Mouse (Mus musculus): ENCODE data around the gene Per1. TPM values are rescaled to one million over a fixed set of nuclear protein-coding genes. Genes with fewer than 3 reads are reported as not detected.

Per1 gene
- polyA plus RNA-seq, 1 experiment from 2014 or later: 6.2 TPM

DNA sequence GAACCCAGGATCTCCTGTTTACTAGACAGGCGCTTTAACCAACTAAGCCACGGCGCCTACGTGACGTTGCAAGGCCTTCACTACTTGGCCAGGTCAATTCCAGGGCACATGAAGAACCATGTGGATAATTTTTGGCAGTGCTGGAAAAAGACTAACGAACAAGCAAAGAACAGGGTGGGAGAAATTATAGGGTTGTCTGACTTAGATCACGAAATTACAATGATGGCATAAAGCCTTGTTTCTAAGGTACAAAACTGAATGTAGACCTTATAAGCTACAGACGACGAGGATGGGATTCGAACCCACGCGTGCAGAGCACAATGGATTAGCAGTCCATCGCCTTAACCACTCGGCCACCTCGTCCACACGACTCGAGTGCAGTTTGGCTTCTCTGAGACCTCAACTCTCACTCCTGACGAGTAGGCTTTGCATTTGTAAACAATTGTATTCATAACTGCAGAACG lies 32.2 kb upstream of the Per1 start:
- Histone ChIP-seq H3K27ac (ENCODE audit: low read depth, low read length) (peak overlapping the region; percentile 82), H3K27me3 (ENCODE audit: control insufficient read depth, insufficient read depth, low read length) (no peaks in the 10 kb centered on the region), H3K9ac (ENCODE audit: low read depth, low read length) (peak overlapping the region; percentile 77), H3K4me1 (ENCODE audit: control insufficient read depth, insufficient read depth, low read length) (peaks cover 38% of the 10 kb centered on the region), H3K9me3 (replicated peaks; ENCODE audit: control insufficient read depth, low read length) (no peaks in the 10 kb centered on the region), H3K4me2 (peak overlapping the region; percentile 98), H3K4me3 (ENCODE audit: low read depth, low read length) (peak overlapping the region; percentile 88), H3K36me3 (ENCODE audit: control insufficient read depth, insufficient read depth, low read length) (no peaks in the 10 kb centered on the region)
- ATAC-seq (replicated peaks; ENCODE audit: insufficient number of reproducible peaks, low FRiP score, low TSS enrichment): peak; percentile 69
- WGBS (ENCODE audit: insufficient replicate concordance): under 1% methylated on average over 19 of the region's 19 CpGs

DNA sequence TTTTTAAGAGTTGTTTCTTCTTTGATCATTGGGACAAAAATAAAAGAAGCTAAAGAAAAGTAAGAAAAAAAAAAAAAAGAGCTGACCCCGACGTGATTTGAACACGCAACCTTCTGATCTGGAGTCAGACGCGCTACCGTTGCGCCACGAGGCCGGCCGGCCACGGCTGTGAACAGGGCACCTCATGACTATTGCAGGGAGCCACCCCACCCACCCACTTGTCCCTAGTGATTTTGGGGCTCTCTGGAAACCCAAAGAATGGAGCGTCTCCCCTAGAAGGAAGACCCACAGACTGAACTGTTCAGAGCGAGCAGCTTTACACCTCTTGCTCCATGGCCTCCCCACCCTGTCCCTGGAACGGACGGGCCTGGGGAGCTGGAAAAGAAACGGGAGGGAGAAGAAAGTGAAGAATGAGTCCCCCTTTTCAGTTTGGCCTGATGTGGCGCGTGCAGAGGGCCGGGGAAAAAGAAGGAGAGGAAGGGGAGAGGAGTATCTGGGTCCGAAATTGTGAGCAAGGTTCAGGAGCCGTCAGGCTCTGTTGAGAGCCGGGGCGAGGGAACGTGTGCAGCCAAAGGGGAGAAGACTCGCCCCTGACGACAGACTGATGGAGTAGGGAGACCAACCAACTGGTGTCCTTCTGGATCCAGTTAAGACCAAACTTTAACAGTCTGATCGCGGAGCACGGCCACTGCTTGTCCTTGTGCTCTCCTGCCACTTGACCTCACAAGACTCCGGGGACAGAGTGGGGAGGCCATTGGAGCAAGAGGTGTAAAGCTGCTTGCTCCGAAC lies 31.4 kb upstream of the Per1 start:
- peaks cover 35% of the 10 kb centered on the region for H3K4me1 ChIP-seq (ENCODE audit: control insufficient read depth, insufficient read depth, low read length)
- peak overlapping the region; percentile 88 for H3K4me3 ChIP-seq (ENCODE audit: low read depth, low read length)
- H3K9ac ChIP-seq (ENCODE audit: low read depth, low read length): peak overlapping the region; percentile 80
- no peaks in the 10 kb centered on the region for H3K27me3 ChIP-seq (ENCODE audit: control insufficient read depth, insufficient read depth, low read length)
- ATAC-seq (replicated peaks; ENCODE audit: insufficient number of reproducible peaks, low FRiP score, low TSS enrichment): 0 out of 2 replicates have a peak, but pooled peaks have one; percentile 49
- H3K4me2 ChIP-seq: peak overlapping the region; percentile 98
- WGBS (ENCODE audit: insufficient replicate concordance): under 1% methylated on average over 31 of the region's 31 CpGs
- H3K36me3 ChIP-seq (ENCODE audit: control insufficient read depth, insufficient read depth, low read length): no peaks in the 10 kb centered on the region
- no peaks in the 10 kb centered on the region for H3K9me3 ChIP-seq (replicated peaks; ENCODE audit: control insufficient read depth, low read length)
- peak overlapping the region; percentile 82 for H3K27ac ChIP-seq (ENCODE audit: low read depth, low read length)

DNA sequence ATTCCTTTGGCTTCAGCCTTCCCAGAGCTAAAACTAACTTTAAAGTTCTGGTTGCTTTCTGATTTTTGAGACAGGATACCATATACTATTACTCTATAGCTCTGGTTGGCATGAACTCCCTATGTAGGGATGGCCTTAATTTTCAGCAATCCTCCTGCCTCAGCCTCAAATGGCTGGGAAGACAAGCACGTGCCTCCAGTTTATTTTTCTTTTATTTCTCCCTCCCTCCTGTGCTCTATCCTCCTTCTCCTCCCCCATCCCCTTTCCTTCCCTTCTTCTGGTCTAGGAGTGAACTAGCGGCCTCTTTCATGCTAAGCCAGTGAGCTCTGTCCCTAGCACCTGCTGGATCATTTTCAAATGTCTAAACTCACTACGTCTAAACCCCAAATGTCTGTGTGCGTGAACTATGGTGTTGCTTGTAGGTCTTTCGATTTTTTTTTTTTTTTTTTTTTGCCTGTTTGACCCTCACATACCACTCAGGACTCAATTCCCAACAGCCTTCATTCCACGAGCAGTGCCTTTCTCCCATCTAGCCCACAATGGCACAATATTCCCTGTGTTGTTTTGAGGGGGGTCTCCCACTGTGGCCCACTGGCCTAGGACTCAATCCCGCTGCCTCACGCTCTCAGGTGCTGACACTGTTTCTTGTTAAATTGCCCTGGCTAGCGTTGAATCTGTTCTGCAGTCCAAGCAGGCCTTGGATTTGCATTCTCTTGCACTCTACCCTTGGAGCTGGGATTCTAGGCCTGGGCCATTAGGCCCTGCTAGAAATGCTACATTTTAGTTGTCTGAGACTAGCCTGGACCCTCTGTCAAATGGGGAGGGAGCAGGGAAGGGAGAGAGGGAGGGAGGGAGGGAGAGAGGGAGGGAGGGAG lies 30.5 kb upstream of the Per1 start:
- ATAC-seq (replicated peaks; ENCODE audit: insufficient number of reproducible peaks, low FRiP score, low TSS enrichment): no peak
- Histone ChIP-seq H3K9ac (ENCODE audit: low read depth, low read length) (peak overlapping the region; percentile 80), H3K9me3 (replicated peaks; ENCODE audit: control insufficient read depth, low read length) (no peaks in the 10 kb centered on the region), H3K4me2 (peak overlapping the region; percentile 98), H3K27me3 (ENCODE audit: control insufficient read depth, insufficient read depth, low read length) (no peaks in the 10 kb centered on the region), H3K27ac (ENCODE audit: low read depth, low read length) (peak overlapping the region; percentile 79), H3K4me1 (ENCODE audit: control insufficient read depth, insufficient read depth, low read length) (peaks cover 33% of the 10 kb centered on the region), H3K4me3 (ENCODE audit: low read depth, low read length) (peak overlapping the region; percentile 88), H3K36me3 (ENCODE audit: control insufficient read depth, insufficient read depth, low read length) (no peaks in the 10 kb centered on the region)
- WGBS (ENCODE audit: insufficient replicate concordance): 57% methylated on average over 9 of the region's 9 CpGs

DNA sequence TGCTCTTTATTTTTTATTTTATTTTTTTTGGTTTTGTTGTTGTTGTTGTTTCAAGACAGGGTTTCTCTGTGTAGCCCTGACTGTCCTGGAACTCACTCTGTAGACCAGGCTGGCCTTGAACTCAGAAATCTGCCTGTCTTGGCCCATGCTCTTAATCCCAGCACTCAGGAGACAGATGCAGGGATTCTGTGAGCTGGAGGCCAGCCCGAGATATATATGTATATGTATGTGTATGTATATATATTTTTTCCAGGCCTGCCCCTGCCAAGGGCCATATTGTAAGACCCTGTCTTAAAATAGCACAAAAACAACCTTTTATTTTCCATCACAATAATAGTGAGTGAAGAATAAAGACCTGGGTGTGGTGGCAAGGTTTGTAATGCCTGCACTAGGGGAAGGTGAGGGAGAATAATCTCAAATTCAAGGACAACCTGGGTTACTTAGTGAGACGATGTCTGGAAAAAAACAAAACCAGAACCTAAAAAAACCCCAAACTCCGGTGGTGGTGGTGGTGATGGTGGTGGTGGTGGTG lies 29.6 kb upstream of the Per1 start:
- Histone ChIP-seq H3K36me3 (ENCODE audit: control insufficient read depth, insufficient read depth, low read length) (no peaks in the 10 kb centered on the region), H3K27me3 (ENCODE audit: control insufficient read depth, insufficient read depth, low read length) (no peaks in the 10 kb centered on the region), H3K4me1 (ENCODE audit: control insufficient read depth, insufficient read depth, low read length) (peaks cover 37% of the 10 kb centered on the region), H3K9ac (ENCODE audit: low read depth, low read length) (no peak overlapping the region; the same call in 1 of the 2 replicates), H3K27ac (ENCODE audit: low read depth, low read length) (no peak overlapping the region), H3K9me3 (replicated peaks; ENCODE audit: control insufficient read depth, low read length) (no peaks in the 10 kb centered on the region), H3K4me3 (ENCODE audit: low read depth, low read length) (peak overlapping the region; percentile 43; the same call in 1 of the 2 replicates), H3K4me2 (peak overlapping the region; percentile 90)
- no peak for ATAC-seq (replicated peaks; ENCODE audit: insufficient number of reproducible peaks, low FRiP score, low TSS enrichment)
- 56% methylated on average over 3 of the region's 3 CpGs for WGBS (ENCODE audit: insufficient replicate concordance)

DNA sequence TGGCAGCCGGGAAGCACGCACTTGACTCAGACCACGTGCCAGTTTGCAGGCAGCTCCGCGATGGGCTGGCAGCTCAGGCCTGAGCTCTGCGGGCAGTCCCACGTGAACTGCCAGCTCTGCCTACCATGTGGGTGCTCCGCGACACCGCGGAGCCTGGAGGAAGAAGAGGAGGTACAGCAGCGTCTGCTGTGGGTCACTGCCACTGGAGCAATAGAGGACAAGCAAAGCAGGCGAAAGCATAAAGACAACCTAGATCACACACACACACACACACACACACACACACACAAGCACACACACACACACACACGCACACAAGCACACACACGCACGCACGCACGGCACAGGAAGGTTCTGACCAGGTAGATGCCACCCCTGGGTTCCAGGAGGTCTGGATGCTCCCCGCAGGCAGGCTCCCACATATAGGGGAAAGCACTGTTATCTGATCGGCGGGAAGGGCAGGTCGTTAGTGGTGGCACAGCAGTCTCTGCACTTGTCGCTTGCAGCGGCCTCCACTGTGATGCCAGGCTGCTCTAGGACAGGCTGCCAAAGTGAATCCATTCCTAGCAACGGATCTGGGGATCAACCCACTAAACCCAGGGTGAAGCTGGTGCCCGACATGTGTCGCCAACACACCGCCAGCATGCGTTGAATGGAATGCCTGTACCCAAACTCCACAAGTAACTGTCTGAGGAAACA lies 28.7 kb upstream of the Per1 start:
- peak overlapping the region; percentile 43 for H3K4me3 ChIP-seq (ENCODE audit: low read depth, low read length)
- H3K4me2 ChIP-seq: peak overlapping the region; percentile 90
- H3K36me3 ChIP-seq (ENCODE audit: control insufficient read depth, insufficient read depth, low read length): no peaks in the 10 kb centered on the region
- no peak overlapping the region for H3K27ac ChIP-seq (ENCODE audit: low read depth, low read length)
- WGBS (ENCODE audit: insufficient replicate concordance): 2% methylated on average over 29 of the region's 29 CpGs
- no peaks in the 10 kb centered on the region for H3K27me3 ChIP-seq (ENCODE audit: control insufficient read depth, insufficient read depth, low read length)
- no peak for ATAC-seq (replicated peaks; ENCODE audit: insufficient number of reproducible peaks, low FRiP score, low TSS enrichment)
- peaks cover 35% of the 10 kb centered on the region for H3K4me1 ChIP-seq (ENCODE audit: control insufficient read depth, insufficient read depth, low read length)
- H3K9me3 ChIP-seq (replicated peaks; ENCODE audit: control insufficient read depth, low read length): no peaks in the 10 kb centered on the region
- H3K9ac ChIP-seq (ENCODE audit: low read depth, low read length): peak overlapping the region; percentile 62

DNA sequence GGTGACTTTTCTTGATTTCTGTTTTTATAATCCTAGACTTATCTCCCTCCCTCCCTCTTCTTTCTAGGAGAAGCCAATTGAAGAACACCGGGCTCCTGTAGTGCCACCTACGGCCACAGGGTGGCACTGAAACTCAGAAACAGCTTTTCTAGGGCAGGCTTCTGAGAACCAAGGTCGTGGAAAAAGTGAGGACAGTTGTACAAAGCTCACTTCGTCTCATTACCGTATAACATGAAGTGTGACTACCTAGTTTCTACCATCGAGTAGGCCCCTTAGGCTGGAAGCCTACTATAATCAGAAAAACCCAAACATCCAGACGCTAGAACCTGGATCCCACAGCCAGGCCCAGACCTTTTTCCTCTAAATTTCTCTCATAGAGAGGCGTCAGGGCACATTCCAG lies 28.1 kb upstream of the Per1 start:
- no peak for ATAC-seq (replicated peaks; ENCODE audit: insufficient number of reproducible peaks, low FRiP score, low TSS enrichment)
- Histone ChIP-seq H3K9ac (ENCODE audit: low read depth, low read length) (peak overlapping the region; percentile 23; the same call in 1 of the 2 replicates), H3K36me3 (ENCODE audit: control insufficient read depth, insufficient read depth, low read length) (no peaks in the 10 kb centered on the region), H3K27me3 (ENCODE audit: control insufficient read depth, insufficient read depth, low read length) (no peaks in the 10 kb centered on the region), H3K27ac (ENCODE audit: low read depth, low read length) (peak overlapping the region; percentile 78), H3K9me3 (replicated peaks; ENCODE audit: control insufficient read depth, low read length) (no peaks in the 10 kb centered on the region), H3K4me3 (ENCODE audit: low read depth, low read length) (peak overlapping the region; percentile 43), H3K4me1 (ENCODE audit: control insufficient read depth, insufficient read depth, low read length) (peaks cover 32% of the 10 kb centered on the region), H3K4me2 (peak overlapping the region; percentile 90)
- 6% methylated on average over 8 of the region's 8 CpGs for WGBS (ENCODE audit: insufficient replicate concordance)

DNA sequence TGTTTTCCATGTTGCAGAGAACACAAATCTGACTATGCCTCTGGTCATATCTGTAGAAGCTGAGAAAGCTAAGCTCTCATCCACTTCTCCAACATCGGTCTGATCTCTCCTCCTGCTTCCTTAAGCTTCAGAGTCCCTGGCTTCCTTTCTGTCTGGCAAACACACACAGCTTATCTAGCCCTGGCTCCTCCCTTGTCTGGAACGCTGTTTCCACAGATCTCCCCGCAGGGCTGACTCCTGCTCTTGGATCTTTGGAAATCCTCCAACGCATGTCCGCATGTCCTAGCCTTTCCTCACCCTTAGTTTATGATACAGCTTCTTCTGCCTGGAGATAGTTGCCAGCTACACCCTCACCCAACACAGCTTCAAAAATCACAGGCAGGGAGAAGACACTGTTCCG lies 27.4 kb upstream of the Per1 start:
- Histone ChIP-seq H3K27ac (ENCODE audit: low read depth, low read length) (peak overlapping the region; percentile 78), H3K9me3 (replicated peaks; ENCODE audit: control insufficient read depth, low read length) (no peaks in the 10 kb centered on the region), H3K4me1 (ENCODE audit: control insufficient read depth, insufficient read depth, low read length) (peaks cover 37% of the 10 kb centered on the region), H3K27me3 (ENCODE audit: control insufficient read depth, insufficient read depth, low read length) (no peaks in the 10 kb centered on the region), H3K4me2 (peak overlapping the region; percentile 90), H3K4me3 (ENCODE audit: low read depth, low read length) (no peak overlapping the region), H3K9ac (ENCODE audit: low read depth, low read length) (no peak overlapping the region), H3K36me3 (ENCODE audit: control insufficient read depth, insufficient read depth, low read length) (no peaks in the 10 kb centered on the region)
- no peak for ATAC-seq (replicated peaks; ENCODE audit: insufficient number of reproducible peaks, low FRiP score, low TSS enrichment)
- 16% methylated on average over 6 of the region's 6 CpGs for WGBS (ENCODE audit: insufficient replicate concordance)

DNA sequence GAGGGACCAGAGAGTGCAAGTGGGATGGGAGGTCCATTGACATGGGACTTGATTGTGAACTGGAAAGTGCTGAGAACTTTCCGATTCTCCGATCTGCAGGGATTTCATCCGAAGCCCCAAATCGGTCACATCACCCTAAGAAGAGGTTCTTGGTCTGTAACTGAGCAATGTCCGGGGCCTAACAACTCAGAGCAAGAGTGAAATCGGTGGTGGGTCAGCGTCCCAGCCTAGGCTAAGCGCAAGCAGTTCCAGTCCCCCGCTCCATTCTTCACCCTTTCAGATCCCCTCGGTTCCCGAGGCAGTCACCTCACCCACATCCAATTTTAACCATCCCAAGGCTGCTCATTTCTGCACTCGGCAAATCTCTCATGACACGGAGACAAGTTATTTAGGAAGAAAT lies 24.9 kb upstream of the Per1 start:
- Histone ChIP-seq H3K4me2 (peak overlapping the region; percentile 61), H3K4me1 (ENCODE audit: control insufficient read depth, insufficient read depth, low read length) (peaks cover 40% of the 10 kb centered on the region), H3K4me3 (ENCODE audit: low read depth, low read length) (peak overlapping the region; percentile 70), H3K36me3 (ENCODE audit: control insufficient read depth, insufficient read depth, low read length) (no peaks in the 10 kb centered on the region), H3K27ac (ENCODE audit: low read depth, low read length) (peak overlapping the region; percentile 89), H3K9me3 (replicated peaks; ENCODE audit: control insufficient read depth, low read length) (no peaks in the 10 kb centered on the region), H3K9ac (ENCODE audit: low read depth, low read length) (peak overlapping the region; percentile 95), H3K27me3 (ENCODE audit: control insufficient read depth, insufficient read depth, low read length) (no peaks in the 10 kb centered on the region)
- WGBS (ENCODE audit: insufficient replicate concordance): under 1% methylated on average over 13 of the region's 13 CpGs
- ATAC-seq (replicated peaks; ENCODE audit: insufficient number of reproducible peaks, low FRiP score, low TSS enrichment): no peak

All from heart, embryonic 11.5 days (tissue).